Mouse (Mus musculus): ENCODE data around the gene Mmp1b.
"Not testable (repeated sequence)": the region's sequence is repeated elsewhere in the genome, so short reads cannot be mapped to it uniquely, and the experiment has no call there.

The Mmp1b gene

DNA sequence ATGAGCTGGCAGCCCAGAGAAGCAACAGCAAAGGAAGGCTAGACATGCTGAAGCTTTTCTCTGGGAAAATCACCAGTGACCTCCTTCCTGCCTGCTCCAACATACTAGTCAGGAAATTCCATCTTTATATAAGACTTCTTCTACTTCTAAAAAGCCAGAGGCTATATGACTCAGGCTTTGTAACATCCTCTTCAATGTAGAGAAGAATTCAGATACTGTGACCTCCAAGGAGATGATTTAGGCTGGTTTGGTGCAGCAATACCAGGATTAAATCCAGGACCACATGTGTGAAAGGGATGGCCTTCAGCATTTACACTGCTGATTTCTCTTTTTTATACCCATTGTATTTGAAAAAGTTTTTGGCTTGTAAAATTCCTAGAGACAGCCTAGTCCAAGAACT, at the start of gene Mmp1b:
Gene Mmp1b (minus strand): TSS at position 101 of the 400 bp plus-strand sequence.
- DNase-seq (ENCODE audit: low read depth, low spot score), result no peak

DNA sequence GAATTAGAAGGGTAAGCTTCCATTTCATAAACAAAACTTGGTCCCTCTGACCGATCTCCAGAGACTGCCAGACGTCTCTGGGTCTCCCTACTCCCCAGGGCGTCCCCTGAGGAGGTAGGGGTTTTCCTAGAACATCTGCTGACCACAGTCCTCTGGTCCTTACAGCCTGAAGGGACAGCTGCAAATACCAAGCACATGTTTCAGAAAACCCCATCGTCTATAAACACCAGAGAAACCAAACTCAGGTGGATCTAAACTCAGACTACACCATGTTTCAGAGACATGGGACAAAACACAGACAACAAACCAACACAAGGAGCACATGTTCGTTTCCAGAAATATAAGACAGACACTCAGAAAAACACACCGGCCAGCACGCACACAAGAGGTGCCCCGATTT, 8.7 kb upstream of the Mmp1b start:
- not testable (repeated sequence) for DNase-seq (ENCODE audit: low read depth, low spot score)

DNA sequence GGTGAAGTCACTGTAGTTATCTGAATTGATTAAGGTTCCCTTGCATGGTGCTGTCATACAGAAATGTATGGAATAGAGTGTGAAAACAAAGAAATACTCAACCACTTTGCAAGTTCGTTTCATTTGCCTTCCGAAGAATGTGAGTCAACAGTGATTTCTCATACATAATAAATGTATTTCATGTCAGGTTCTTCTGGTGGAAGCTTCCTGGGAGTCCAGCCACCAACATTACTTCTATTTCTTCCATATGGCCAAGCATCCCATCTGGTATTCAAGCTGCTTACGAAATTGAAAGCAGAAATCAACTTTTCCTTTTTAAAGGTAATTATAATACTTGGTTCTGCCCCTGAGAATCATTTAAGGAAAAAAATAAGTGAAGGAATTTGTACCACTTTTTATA, 33.3 kb downstream of the Mmp1b start:
- no peak for DNase-seq (ENCODE audit: low read depth, low spot score)

DNA sequence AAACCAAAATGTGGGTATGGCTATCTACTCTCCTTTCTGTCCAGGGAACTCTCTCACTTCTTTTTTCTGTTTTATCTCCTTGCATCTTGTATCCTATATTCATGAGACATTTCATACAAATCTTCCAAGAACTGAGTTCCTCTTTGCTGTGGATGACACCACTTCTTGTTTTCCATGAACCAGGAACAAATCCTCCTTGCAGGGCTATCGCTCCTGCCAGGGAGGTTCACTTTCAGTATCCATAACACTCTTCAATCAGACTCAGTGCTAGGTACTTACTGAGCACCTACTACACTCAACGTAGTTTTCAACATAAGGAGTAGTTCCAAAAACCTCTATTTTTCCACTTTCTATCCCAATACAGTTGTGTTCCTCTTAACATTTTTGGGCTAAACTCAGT, 42.3 kb downstream of the Mmp1b start:
- DNase-seq (ENCODE audit: low read depth, low spot score), result no peak

DNA sequence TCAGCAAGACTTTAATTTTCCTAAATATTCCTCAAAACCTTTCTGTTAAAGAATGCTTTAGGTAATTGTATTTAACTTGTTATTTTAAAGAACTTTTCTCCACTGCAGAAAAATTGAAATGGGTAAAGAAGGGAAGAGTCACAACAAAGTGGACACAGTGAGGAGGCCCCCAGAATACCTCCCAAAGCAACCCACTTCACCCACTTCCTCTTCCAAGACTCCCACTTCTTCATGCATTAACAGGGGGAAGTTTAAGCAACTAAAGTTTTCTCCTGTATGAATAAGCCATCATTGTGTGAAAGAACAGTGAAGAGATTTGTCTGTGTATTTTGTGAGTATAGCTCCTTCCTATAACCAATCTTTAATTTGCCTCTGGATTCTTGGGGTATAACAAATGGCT, 43.7 kb downstream of the Mmp1b start, which contains the start of gene Mmp12:
Gene Mmp12 (plus strand): TSS at position 275 of the 400 bp plus-strand sequence.
- DNase-seq (ENCODE audit: low read depth, low spot score), result no peak

DNA sequence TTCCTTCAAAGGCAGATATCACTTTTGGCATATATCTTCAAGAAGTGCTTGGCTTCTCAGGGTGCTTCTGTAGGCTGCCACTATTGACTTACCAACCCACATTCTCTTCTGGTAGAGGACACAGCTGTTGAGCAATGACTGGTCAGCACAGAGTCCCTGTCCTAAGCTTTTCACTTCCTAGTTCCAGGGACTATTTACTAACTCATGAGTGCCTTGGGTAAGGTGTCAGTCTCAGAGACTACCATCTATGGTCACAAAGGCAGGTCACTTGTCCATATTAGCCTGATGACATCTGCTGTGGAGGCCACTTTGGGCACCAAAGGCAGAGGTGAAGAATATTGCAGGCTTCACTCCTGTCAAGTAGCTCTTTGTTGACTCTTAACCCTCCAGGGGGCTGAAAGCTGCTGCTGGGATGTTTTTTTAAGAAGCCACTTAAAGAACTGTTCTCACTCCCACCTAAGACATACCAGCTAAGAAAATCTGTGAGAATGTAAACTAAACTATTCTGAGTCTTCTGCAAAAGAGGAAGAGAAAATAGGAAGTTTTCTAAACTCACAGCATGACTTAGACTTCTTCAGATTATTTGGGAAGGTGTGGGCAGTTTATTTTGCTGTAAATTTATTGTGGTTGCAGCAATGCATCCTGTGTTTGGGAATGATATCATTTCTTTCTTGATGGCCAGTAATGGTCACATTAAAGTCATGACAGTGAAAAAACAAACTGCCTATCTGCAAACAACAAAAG, 50.9 kb downstream of the Mmp1b start:
- DNase-seq (ENCODE audit: low read depth, low spot score), result no peak

DNA sequence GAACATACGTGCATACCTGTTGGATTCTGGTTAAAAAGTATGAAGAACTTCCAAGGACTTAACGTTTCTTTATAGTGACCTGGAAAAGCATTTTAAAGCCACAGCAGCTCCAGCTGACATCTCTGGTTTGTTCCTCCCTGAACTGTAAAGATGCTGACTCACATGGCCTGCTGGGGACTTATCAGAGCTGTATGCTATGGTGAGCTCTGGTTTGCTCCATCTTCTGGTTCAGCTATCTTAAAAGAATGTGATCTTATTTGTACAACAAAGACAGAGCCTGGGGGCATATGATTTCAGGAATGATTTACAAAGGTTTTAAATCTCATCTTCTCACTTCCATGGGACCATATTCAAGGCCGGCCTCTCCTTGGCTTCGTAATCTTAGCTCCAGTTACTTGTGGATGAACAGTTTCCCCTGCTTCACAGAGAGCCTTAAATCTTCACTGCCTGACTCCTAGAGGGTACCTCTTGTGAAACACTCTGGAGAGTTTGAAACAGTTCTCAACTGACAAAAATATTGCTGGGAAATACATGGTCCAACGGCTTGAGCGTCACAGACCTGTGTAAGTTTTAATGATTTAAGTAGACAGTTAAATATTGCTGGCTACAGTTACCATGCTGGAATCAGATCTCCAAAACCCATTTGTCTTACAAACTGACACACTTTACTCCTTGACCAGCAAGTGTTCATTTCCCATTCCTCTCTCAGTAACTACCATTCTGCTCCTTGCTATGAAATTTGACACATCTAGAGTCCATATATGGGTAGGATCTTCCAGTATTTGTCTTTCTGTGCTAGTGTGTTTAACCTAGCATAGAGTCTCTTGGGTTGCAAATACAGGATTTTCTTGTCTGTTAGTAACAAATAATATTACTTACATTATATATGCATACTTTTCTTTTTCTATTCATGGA, 51.8 kb downstream of the Mmp1b start:
- DNase-seq (ENCODE audit: low read depth, low spot score), result peak; percentile 16

DNA sequence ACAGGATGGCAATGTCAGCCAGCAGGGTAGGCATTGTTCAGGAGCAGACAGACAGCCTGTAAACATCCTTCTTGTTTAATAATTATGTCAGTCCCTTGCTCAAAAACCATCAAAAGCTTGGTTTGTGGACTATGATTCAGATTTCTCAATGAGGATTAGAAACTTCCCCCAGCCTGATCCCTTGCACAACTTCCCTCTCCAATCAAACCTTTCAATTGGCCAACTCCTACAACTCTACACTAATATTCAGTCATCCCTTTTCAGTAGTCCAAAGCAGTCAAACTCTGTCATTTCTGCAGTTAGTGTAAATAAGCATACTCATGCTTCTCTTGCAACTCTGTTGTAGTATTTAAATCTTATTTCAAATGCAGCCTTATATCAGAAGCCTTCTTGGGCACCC, 56.0 kb downstream of the Mmp1b start:
- no peak for DNase-seq (ENCODE audit: low read depth, low spot score)

All from R1 (cell line).